Mouse (Mus musculus) CH12F3 (cell line): Measurements from ENCODE around the gene Cdk14.

Experiments used
- in situ Hi-C: fragments of 300-500 bp; cut with MboI; formaldehyde crosslinking; loops from 2 replicates; pipeline ENCODE4 v1.14.3; 2020; ENCODE audit warnings: low sequenced_read_pairs

Cdk14 gene

GRCm38 (mm10) chr5:5013783-5014182 lies 406.3 kb downstream of the Cdk14 start:
- in situ Hi-C loops: no loop called here

GRCm38 (mm10) chr5:5012521-5013346 lies 407.4 kb downstream of the Cdk14 start:
- in situ Hi-C loops: no loop called here

- in situ Hi-C loops: no loop called here
Measured at GRCm38 (mm10) chr5:5008153-5008745, 411.9 kb downstream of the Cdk14 start.

- in situ Hi-C loops: no loop called here
Measured at GRCm38 (mm10) chr5:5007489-5008152, 412.5 kb downstream of the Cdk14 start.

DNA sequence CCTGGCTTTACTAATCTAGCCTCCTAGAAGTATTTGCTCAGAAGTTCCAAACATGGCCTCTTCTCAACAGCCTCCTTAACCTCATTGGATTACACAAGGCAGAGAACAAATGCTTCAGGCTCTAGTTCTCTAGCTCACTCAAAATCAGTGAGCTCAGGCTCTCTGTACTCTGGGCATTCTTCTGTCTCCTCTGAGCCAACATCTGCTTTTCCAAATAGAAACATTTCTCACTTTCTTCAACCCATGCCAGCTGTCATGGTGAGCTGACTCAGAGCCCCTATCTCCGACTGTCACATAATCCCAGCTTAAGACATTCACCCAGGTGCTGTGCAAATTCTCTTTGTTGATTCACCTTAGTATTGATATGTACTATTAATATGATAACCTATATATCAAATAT lies 414.5 kb downstream of the Cdk14 start:
- in situ Hi-C loops: no loop called here

GRCm38 (mm10) chr5:5004740-5005139 lies 415.4 kb downstream of the Cdk14 start:
- in situ Hi-C loops: no loop called here

DNA sequence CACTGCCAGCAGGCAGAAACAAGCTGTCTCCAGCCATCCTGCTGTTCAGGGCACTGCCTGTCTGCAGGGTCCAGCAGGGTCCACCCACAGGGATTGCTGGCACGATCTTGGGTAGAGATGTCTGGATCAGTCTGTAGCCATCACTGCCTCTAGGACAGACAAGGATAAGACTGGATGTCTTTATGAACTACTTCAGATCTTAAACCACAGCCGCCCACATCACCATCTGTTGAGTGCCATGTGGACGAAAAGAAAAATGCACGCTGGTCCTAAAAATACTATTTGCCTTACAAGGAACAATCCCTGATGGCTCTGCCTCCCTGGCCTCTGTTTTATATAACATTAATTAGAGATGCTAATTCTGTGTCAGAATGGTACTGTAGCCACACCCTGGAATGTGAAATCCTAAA lies 426.9 kb downstream of the Cdk14 start:
- in situ Hi-C loops: no loop called here

DNA sequence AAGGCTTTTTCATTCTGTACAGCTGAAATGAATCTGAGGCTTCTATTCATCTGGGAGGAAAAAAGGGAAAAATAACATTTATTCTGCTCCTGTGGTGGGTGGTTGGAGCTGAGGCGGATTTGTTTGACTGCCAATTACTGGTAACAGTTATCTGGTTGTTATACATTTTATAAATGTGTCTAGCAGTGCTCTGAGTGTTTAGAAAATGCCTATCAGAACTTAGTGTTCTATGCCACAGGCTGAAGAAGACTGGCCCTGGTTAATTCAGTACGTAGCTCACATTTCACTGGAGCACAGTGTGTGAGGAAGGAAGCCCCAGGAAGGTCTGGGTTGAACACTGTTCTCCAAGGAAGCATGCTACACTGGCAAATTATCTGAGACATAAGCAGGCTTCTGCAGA lies 429.1 kb downstream of the Cdk14 start:
- in situ Hi-C loops: no loop called here

DNA sequence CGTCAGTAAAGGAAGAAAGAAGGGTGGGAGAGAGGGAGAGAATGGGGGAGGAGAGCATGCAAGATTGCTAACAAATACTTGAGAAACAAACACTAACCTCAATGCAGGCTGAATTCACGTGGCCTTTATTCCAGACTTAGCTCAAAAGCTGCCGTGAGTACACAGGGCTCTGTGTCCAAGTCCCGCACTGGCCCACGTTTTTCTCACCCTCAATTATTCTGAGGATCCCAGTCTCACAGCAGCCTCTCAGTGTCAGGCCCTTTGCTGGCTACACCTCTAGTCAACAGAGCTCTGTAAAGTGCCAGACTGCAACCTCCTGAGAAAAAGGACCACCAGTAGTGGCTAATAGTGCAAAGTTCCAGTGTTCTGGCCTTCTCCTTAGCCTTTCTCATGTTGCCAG lies 429.9 kb downstream of the Cdk14 start:
- in situ Hi-C loops: no loop called here

DNA sequence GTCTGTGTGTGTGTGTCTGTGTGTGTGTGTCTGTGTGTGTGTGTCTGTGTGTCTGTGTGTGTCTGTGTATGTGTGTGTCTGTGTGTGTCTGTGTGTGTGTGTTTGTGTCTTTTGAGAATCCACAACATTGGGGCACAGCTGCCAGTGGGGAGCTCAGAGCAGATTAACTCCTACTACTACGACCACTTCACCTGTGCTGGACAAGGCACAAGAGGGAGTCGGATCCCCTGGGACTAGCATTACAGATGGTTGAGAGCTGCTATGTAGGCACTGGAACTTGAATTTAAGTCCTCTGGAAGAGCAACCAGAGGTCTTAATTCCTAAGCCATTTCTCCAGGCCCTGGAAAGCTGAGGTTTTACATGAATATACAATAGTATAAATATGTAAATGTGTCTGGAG lies 433.9 kb downstream of the Cdk14 start:
- in situ Hi-C loops: no loop called here

DNA sequence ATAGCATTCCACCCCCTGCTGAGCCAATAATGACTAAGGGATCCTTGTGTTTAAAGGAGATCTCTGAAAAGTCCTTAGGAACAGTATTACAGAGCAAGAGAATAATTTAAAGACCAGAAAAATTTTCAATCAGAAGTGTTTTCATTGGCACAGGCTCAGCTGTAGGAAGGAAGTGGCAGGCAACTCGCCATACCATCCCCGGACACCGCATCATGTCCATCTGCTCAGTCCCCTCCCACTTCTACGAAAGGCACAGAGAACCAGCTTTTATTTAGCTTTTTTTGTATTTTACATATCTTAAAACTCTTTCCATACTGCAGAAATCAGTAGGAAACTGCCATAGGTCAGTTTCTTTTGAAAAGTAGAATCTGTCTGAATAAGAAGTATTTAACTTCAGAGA lies 440.6 kb downstream of the Cdk14 start:
- in situ Hi-C loops: no loop called here

DNA sequence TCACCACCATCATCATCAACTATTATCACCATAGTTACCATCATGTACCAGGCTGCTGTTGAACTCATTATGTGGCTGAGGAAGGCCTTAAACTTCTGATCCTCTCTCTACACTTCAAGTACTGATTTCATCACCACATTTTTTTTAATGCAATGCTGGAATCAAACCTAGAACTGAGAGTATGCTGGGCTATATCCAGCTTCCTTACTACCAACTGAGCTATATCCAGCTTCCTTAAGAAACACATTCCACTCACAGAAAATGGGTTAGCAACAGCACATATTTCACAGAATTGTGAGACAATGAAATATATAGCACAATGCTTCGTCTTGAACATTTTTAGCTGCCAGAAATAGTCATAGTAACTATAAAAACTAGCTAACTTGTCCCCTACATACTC lies 446.7 kb downstream of the Cdk14 start:
- in situ Hi-C loops: loop anchor here (25.0 kb wide), 2 partner anchors 289 to 389 kb away; no protein-coding TSS in a partner anchor

GRCm38 (mm10) chr5:4962063-4962610 lies 458.0 kb downstream of the Cdk14 start:
- in situ Hi-C loops: loop anchor here (25.0 kb wide), 2 partner anchors 300 to 400 kb away; no protein-coding TSS in a partner anchor

- in situ Hi-C loops: loop anchor here (25.0 kb wide), 2 partner anchors 301 to 401 kb away; no protein-coding TSS in a partner anchor
Measured at GRCm38 (mm10) chr5:4961636-4962035, 458.5 kb downstream of the Cdk14 start.

DNA sequence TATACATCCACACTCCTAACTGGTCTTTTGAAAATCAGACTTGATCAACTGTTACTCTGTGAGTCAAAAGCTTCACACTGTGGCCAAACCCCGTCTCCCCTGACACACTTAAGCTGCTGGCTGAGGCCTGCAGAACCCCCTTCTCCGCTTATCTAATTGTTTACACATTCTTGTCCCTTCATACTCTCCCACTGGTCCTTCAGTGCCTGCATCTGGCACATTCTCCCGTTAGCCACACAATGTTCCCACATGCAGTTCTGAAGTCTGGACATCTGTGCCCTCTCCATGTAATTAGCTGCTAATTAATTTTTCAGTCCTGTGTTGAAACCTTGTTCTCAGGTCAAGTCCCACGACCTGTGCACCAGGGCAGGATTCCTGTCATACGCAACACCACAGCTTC lies 460.7 kb downstream of the Cdk14 start:
- in situ Hi-C loops: loop anchor here (10.0 to 25.0 kb wide), 3 partner anchors 303 to 525 kb away; no protein-coding TSS in a partner anchor

GRCm38 (mm10) chr5:4955993-4956392 lies 464.1 kb downstream of the Cdk14 start:
- in situ Hi-C loops: loop anchor here (10.0 to 25.0 kb wide), 3 partner anchors 306 to 529 kb away; no protein-coding TSS in a partner anchor

DNA sequence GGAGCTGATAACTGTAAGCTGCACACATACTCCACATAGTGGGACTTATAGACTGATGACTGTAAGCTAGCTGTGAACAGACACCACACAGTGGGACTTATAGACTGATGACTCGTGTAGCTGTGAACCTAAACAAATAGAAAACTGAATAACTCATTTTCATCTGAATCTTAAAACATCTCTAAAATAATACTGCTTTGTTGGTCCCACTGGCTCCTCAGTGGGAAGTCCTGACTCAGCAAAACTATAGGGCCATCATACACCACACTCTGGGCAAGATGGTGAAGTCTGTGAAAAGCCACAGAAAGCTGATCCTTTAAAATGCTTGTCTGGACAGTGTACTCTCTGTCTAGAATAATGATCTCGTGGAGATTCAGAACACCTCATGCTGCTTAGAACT lies 464.7 kb downstream of the Cdk14 start:
- in situ Hi-C loops: loop anchor here (10.0 to 25.0 kb wide), 3 partner anchors 307 to 529 kb away; no protein-coding TSS in a partner anchor

DNA sequence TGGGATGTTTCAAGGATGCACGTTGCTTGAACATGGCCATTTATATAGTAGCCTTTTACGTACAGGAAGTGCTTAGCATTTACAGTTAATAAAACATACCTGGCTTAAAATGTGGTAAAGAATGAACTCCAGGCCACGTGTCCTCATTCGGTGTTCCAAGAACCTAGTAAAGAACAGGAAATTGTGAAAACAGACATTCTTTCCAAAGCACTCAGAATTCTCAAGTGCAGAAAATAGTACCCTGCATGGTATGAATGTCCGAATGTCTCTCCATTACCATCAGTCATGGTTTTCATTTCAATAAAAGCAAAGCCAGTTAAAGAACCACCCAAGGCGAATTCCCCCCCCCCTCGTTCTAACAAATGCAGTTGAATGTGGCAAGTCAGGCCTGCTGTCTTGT lies 470.7 kb downstream of the Cdk14 start:
- in situ Hi-C loops: no loop called here

GRCm38 (mm10) chr5:4948090-4948954 lies 471.8 kb downstream of the Cdk14 start:
- in situ Hi-C loops: no loop called here

DNA sequence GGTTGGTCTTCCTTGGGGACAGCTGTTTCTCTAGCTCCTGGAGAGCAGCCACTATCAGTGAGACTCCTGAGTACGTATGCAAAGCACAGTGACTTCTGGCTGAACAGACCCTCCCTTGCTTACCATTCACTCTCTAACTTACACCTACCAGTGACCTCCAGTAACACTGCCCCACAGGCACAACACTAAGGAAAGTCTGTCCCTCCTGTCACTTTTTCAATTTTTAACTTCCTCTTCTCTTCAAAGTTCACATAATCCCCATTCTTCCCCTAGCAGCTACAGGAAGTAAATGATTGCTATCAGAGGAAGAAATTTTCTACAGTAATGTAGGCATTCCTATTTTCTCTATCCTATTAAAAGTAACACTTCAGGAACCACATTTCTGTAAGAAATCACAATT lies 485.0 kb downstream of the Cdk14 start:
- in situ Hi-C loops: no loop called here
